Mouse (Mus musculus) neural tube, embryonic 14.5 days (tissue): ENCODE data around the gene Des. TPM values are rescaled to one million over a fixed set of nuclear protein-coding genes. Genes with fewer than 3 reads are reported as not detected.
A peak's percentile ranks its signal among the peaks of the same experiment; 100 is the strongest.

Source experiments
- ATAC-seq: fragments of 200-750 bp; cut with Nextera tagmentation; 2 replicates; pipeline ENCODE4 v1.8.0; 2017; ENCODE audit warnings: low read depth, mild to moderate bottlenecking, moderate TSS enrichment, moderate library complexity
- H3K27ac ChIP-seq: fragments of 300-500 bp; sonication (generic); 2 replicates; pipeline ENCODE4 v1.5.1; 2014; ENCODE audit warnings: low read depth, mild to moderate bottlenecking, control low read depth, low read length, moderate library complexity, mixed read lengths
- H3K27me3 ChIP-seq: fragments of 300-500 bp; sonication (generic); 2 replicates; pipeline ENCODE4 v1.6.1; 2014; ENCODE audit warnings: low read length; ENCODE audit not compliant: control insufficient read depth, insufficient read depth
- H3K36me3 ChIP-seq: fragments of 300-500 bp; sonication (generic); 2 replicates; pipeline ENCODE4 v1.6.1; 2014; ENCODE audit warnings: low read length, mixed read lengths; ENCODE audit not compliant: control insufficient read depth, insufficient read depth
- H3K4me1 ChIP-seq: fragments of 300-500 bp; sonication (generic); 2 replicates; pipeline ENCODE4 v1.6.1; 2014; ENCODE audit warnings: low read length; ENCODE audit not compliant: control insufficient read depth, insufficient read depth
- H3K4me2 ChIP-seq: fragments of 300-500 bp; sonication (generic); 2 replicates; pipeline ENCODE4 v1.6.1; 2014; ENCODE audit warnings: mild to moderate bottlenecking, low read depth, low read length, control low read depth
- H3K4me3 ChIP-seq: fragments of 300-500 bp; sonication (generic); 2 replicates; pipeline ENCODE4 v1.5.1; 2014; ENCODE audit warnings: low read depth, low read length, control low read depth, mixed read lengths
- H3K9ac ChIP-seq: fragments of 300-500 bp; sonication (generic); replicated peaks from 2 replicates; pipeline ENCODE4 v1.6.1; 2014; ENCODE audit warnings: low read depth, mild to moderate bottlenecking, control low read depth, low read length, mixed read lengths
- H3K9me3 ChIP-seq: fragments of 300-500 bp; sonication (generic); 2 replicates; pipeline ENCODE4 v1.6.1; 2016; ENCODE audit warnings: low read length; ENCODE audit not compliant: control insufficient read depth
- WGBS: fragments of 180-500 bp; shearing (Covaris S2); extraction: QIAGEN DNeasy Blood & Tissue Kit; methylation state at CpG from one replicate; pipeline ENCODE4 v1.1.7; 2014; 5-methylcytosine and 5-hydroxymethylcytosine counted together
- polyA plus RNA-seq: library from polyadenylated mRNA; unstranded; fragments of >200 nt; fragmentation: Nextera tagmentation; extraction: Ambion mirVana; gene quantifications from 2 replicates; pipeline ENCODE4 v1.2.1, GENCODE M21; 2014

Des gene
- polyA plus RNA-seq, 1 experiment from 2014 or later = 1.1 TPM

DNA sequence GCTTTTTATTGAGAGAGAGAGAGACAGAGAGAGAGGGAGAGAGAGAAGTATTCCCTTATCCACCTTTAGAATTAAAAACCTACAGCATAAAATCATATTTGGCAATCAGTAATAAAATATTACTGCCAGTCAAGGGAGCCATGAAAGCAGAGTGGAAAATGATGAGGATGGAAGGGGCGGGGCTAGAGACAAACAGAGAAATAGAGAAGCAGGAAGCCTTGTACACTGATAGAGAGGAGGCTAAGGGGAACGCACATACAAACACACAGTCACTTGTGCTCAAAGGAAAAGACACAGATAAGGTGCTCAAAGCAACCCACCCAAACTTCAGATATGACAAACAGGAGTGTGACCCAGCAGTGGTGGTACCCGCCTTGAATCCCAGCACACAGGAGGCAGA lies 3.7 kb downstream of the Des start:
- Histone ChIP-seq H3K9ac (no peak overlapping the region), H3K36me3 (no peaks in the 10 kb centered on the region), H3K4me2 (no peak overlapping the region), H3K4me1 (peaks cover 7% of the 10 kb centered on the region; the same call in 1 of the 2 replicates), H3K27ac (no peak overlapping the region), H3K4me3 (no peak overlapping the region), H3K27me3 (peaks cover 14% of the 10 kb centered on the region), H3K9me3 (no peaks in the 10 kb centered on the region)
- 92% methylated on average over 3 of the region's 3 CpGs for WGBS
- peak; percentile 15; the same call in 1 of the 2 replicates for ATAC-seq

DNA sequence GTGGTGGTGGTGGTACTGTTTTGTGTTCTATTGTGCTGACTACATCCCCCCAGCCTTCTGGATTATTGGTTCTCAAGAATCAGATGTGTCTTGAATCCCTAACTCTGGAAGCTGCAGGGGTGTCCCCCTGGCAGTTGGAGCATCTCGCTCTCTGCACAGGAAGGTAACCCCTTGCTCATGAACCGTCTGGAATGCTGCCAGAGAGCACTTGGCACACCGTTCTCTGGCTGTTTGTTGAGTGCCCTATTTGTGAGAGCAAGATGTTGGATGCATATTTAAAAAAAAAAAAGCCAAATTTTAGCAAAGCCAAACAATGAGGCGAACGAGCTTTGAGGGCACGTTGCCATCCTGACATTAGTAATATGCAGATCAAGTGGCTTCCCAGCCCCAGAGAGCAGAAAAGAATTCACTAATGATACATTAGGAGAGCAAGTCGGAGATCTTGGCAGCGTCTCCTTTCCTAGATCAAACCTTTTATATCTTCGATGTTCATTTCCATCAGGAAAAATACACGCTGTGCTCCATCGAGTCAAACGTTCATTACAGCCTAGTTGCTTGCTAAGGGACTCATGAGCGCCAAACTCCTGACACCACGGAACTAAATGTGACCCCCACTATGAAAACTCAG lies 5.5 kb downstream of the Des start:
- Histone ChIP-seq H3K4me2 (no peak overlapping the region), H3K27me3 (peaks cover 7% of the 10 kb centered on the region), H3K27ac (no peak overlapping the region), H3K4me3 (no peak overlapping the region), H3K36me3 (no peaks in the 10 kb centered on the region), H3K9me3 (no peaks in the 10 kb centered on the region), H3K4me1 (peaks cover 2% of the 10 kb centered on the region; the same call in 1 of the 2 replicates), H3K9ac (no peak overlapping the region)
- no peak for ATAC-seq
- WGBS = 63% methylated on average over 14 of the region's 14 CpGs

- no peak overlapping the region for H3K9ac ChIP-seq
- WGBS = 53% methylated on average over 25 of the region's 25 CpGs
- H3K36me3 ChIP-seq = no peaks in the 10 kb centered on the region
- no peaks in the 10 kb centered on the region for H3K9me3 ChIP-seq
- H3K4me1 ChIP-seq = 0 out of 2 replicates have a peak, but pooled peaks cover 5% of the 10 kb centered on the region
- no peak for ATAC-seq
- H3K4me2 ChIP-seq = no peak overlapping the region
- no peak overlapping the region for H3K27ac ChIP-seq
- no peaks in the 10 kb centered on the region for H3K27me3 ChIP-seq
- H3K4me3 ChIP-seq = no peak overlapping the region
Observed at GRCm38 (mm10) chr1:75369360-75369983, 9.3 kb downstream of the Des start.

GRCm38 (mm10) chr1:75369984-75370660 lies 10.0 kb downstream of the Des start:
- no peak overlapping the region for H3K9ac ChIP-seq
- H3K27me3 ChIP-seq = no peaks in the 10 kb centered on the region; the same call in 1 of the 2 replicates
- H3K4me1 ChIP-seq = peaks cover 6% of the 10 kb centered on the region
- no peaks in the 10 kb centered on the region for H3K9me3 ChIP-seq
- H3K36me3 ChIP-seq = no peaks in the 10 kb centered on the region
- 49% methylated on average over 13 of the region's 13 CpGs for WGBS
- no peak overlapping the region for H3K4me3 ChIP-seq
- H3K4me2 ChIP-seq = no peak overlapping the region
- ATAC-seq = no peak
- no peak overlapping the region for H3K27ac ChIP-seq

DNA sequence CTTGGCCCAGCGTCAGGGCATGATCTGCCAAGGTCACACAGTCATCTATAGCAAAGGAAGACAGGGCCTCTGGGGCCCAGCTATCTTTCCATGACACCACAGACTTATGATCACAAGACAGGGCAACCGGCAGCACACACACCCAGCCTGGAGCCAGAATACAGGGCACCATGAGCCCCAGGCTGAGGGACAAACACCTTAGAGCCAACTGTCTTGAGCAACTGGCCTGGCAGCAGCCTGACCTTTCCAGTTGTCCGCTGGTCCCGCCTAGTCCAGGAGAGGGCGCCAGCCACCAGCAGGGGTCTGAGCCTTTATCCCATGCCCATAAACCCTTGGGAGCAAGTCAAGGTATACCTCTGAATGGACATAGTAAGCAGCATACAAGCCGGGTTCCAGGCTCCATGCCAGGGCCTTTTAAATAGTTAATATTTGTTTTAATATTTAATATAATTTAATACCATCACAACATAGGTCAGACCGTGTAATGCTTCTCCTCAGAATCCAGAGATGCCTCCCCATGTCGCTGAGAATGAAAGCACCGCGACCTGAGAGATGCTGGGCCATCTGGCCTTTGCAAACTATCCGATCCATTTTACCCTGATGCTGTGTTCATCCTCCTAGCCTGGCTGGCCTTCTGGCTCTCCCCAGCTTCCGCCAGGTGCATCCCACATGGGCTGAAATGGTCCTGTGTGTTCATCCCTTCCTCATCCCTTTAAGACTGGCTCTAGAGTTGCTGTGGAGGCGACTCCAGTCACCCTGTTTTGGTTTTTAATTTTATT lies 11.4 kb downstream of the Des start:
- peaks cover 5% of the 10 kb centered on the region; the same call in 1 of the 2 replicates for H3K27me3 ChIP-seq
- H3K4me2 ChIP-seq = no peak overlapping the region
- 49% methylated on average over 13 of the region's 13 CpGs for WGBS
- no peaks in the 10 kb centered on the region for H3K36me3 ChIP-seq
- peaks cover 12% of the 10 kb centered on the region for H3K4me1 ChIP-seq
- no peaks in the 10 kb centered on the region for H3K9me3 ChIP-seq
- H3K9ac ChIP-seq = no peak overlapping the region
- no peak overlapping the region for H3K4me3 ChIP-seq
- no peak overlapping the region for H3K27ac ChIP-seq
- ATAC-seq = no peak

DNA sequence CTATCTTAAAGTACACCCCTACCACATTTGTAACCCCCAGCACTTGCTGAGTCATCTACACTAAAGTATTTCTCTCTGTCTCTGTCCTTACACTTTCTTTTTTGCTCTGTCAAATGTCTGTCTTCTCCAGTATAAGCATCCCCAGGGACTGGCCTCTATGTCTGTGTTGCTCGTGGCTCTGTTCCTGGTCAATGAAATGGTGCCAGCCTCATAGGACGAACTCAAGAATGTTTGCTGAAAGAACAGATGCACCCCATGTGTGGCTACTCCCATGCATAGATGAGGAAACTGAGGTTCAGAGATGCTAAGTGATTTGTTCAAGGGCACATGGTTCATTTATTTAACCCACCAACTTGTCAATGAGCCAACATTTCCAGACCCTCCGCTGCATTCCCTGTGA lies 12.3 kb downstream of the Des start:
- Histone ChIP-seq H3K27ac (no peak overlapping the region), H3K4me2 (no peak overlapping the region), H3K27me3 (peaks cover 8% of the 10 kb centered on the region; the same call in 1 of the 2 replicates), H3K9ac (no peak overlapping the region), H3K4me3 (no peak overlapping the region), H3K36me3 (no peaks in the 10 kb centered on the region), H3K4me1 (peaks cover 12% of the 10 kb centered on the region), H3K9me3 (no peaks in the 10 kb centered on the region)
- no peak for ATAC-seq
- WGBS = 52% methylated on average over 3 of the region's 3 CpGs

DNA sequence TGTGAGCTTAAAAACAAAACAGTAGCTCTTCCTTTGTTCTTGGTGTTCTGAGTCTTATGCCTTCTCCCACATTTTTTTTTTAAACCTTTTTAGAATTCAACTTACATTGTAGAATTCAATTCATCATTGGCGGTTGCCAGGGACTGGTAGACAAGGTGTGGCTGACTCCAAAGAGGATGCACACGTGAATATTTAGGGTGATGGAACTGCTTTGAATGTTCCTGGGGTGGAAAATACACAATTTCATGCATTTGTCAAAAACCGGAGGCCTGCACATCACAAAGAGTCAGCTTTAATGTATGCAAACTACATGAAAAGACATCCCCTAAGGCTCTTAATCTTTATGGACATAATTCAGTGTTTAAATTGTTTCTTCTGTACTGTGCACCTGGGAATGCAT lies 13.1 kb downstream of the Des start:
- H3K4me3 ChIP-seq = no peak overlapping the region
- 24% methylated on average over 3 of the region's 3 CpGs for WGBS
- H3K27ac ChIP-seq = peak overlapping the region; percentile 22; the same call in 1 of the 2 replicates
- H3K4me1 ChIP-seq = peaks cover 12% of the 10 kb centered on the region
- peaks cover 8% of the 10 kb centered on the region; the same call in 1 of the 2 replicates for H3K27me3 ChIP-seq
- H3K36me3 ChIP-seq = no peaks in the 10 kb centered on the region
- no peak overlapping the region for H3K4me2 ChIP-seq
- H3K9me3 ChIP-seq = no peaks in the 10 kb centered on the region
- no peak overlapping the region for H3K9ac ChIP-seq
- ATAC-seq = no peak

DNA sequence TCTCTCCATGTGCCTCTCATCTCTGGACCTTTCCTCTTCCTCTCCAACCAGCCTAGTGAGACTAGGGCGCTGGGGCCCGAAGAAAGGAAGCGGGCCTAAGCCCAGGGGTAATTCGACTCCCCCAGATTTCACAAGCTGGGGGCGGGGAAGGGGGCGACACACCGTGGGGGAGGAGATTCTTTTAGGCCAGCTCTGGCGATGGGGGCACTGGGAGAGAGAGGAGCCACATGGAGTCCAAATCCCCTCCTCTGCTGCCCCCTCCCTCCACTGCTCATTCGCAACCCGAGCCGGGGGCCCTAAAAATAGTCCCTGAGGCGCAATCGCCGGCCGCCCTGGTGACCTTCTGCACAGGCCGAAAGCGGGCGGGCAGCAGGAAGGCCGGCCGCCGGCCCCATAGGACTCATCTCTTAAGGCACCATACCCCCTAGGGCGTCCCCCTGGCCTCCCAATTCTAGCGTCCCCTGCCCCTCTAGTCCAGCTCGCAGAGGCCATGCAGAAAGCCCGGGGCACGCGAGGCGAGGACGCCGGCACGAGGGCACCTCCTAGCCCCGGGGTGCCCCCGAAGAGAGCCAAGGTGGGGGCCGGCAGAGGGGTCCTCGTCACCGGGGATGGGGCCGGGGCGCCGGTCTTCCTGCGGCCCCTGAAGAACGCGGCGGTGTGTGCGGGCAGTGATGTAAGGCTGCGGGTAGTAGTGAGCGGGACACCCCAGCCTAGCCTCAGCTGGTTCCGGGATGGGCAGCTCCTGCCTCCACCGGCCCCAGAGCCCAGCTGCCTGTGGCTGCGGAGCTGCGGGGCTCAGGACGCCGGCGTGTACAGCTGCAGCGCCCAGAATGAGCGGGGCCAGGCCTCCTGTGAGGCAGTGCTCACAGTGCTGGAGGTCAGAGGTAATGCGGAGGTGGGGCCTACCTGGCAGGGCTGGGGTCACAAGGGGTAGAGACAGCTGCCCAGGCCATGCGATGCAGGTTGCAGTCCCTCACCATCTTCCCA lies 15.1 kb downstream of the Des start, which contains the start of gene Speg:
Speg (plus strand) TSS at position 348 of the 987 bp plus-strand sequence.
- no peak within 1 kb of the TSS for H3K27ac ChIP-seq
- H3K4me1 ChIP-seq = peaks cover 12% of the 10 kb centered on the region
- H3K9me3 ChIP-seq = no peaks in the 10 kb centered on the region
- peak within 1 kb of the TSS; percentile 46 for H3K4me2 ChIP-seq
- H3K9ac ChIP-seq = peak within 1 kb of the TSS; percentile 21
- peaks cover 8% of the 10 kb centered on the region; the same call in 1 of the 2 replicates for H3K27me3 ChIP-seq
- H3K4me3 ChIP-seq = peak within 1 kb of the TSS; percentile 9; the same call in 1 of the 2 replicates
- 7% methylated on average over 49 of the region's 57 CpGs for WGBS
- peak; percentile 35; the same call in 1 of the 2 replicates for ATAC-seq
- no peaks in the 10 kb centered on the region for H3K36me3 ChIP-seq
